Mouse (Mus musculus): ENCODE data around the gene Prg2. TPM values are rescaled to one million over a fixed set of nuclear protein-coding genes. Genes with fewer than 3 reads are reported as not detected.

Prg2 gene
- polyA plus RNA-seq, 1 experiment from 2014 or later: 0.48 TPM

DNA sequence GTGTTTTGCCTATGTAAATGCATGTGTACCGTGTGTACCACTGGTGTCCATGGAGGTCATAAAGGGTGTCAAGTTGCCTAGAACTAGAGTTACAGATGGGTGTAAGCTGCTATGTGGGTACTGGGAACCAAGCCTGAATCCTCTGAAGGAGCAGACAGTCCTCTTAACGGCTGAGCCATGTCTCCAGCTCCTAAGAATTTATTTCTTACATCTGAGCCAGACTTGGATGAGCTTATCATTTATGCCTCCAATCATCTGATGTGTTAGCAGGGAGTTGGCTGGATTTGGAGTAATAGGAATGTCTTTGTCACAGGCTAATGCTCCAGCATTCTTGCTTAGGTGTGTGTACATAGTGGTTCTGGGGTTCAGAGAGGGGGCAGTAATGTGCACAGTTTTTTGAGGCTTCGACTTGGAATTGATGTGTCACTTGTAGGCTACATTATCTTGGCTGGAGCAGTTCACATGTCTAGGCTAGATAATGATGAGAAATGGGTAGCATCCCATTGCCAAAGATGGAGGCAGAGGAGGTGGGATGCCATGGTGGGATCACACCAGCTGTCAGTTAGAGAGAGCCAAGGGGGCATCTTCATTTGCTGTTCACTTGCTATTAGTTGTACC lies 33.0 kb upstream of the Prg2 start:
- H3K4me3 ChIP-seq: no peak overlapping the region
- no peaks in the 10 kb centered on the region for H3K4me1 ChIP-seq (replicated peaks)
- H3K27ac ChIP-seq: no peak overlapping the region
- H3K27me3 ChIP-seq: no peaks in the 10 kb centered on the region
- no peak overlapping the region for H3K9ac ChIP-seq
- no peaks in the 10 kb centered on the region for H3K9me3 ChIP-seq
- WGBS: 86% methylated on average over 3 of the region's 3 CpGs
- no peaks in the 10 kb centered on the region for H3K36me3 ChIP-seq
- ATAC-seq (ENCODE audit: low FRiP score): no peak
- no peak overlapping the region for H3K4me2 ChIP-seq

- no peaks in the 10 kb centered on the region for H3K9me3 ChIP-seq
- H3K27ac ChIP-seq: no peak overlapping the region
- no peaks in the 10 kb centered on the region for H3K36me3 ChIP-seq
- no peak overlapping the region for H3K4me3 ChIP-seq
- no peak for ATAC-seq (ENCODE audit: low FRiP score)
- H3K9ac ChIP-seq: no peak overlapping the region
- no peaks in the 10 kb centered on the region for H3K4me1 ChIP-seq (replicated peaks)
- 88% methylated on average over 7 of the region's 7 CpGs for WGBS
- no peak overlapping the region for H3K4me2 ChIP-seq
- H3K27me3 ChIP-seq: no peaks in the 10 kb centered on the region
Measured at GRCm38 (mm10) chr2:84948252-84948651, 32.0 kb upstream of the Prg2 start.

- Histone ChIP-seq H3K4me3 (no peak overlapping the region), H3K4me1 (replicated peaks) (no peaks in the 10 kb centered on the region), H3K27ac (no peak overlapping the region), H3K36me3 (no peaks in the 10 kb centered on the region), H3K27me3 (no peaks in the 10 kb centered on the region), H3K4me2 (no peak overlapping the region), H3K9ac (no peak overlapping the region), H3K9me3 (no peaks in the 10 kb centered on the region)
- WGBS: 75% methylated on average over 2 of the region's 2 CpGs
- no peak for ATAC-seq (ENCODE audit: low FRiP score)
Measured at GRCm38 (mm10) chr2:84948721-84949120, 31.5 kb upstream of the Prg2 start.

DNA sequence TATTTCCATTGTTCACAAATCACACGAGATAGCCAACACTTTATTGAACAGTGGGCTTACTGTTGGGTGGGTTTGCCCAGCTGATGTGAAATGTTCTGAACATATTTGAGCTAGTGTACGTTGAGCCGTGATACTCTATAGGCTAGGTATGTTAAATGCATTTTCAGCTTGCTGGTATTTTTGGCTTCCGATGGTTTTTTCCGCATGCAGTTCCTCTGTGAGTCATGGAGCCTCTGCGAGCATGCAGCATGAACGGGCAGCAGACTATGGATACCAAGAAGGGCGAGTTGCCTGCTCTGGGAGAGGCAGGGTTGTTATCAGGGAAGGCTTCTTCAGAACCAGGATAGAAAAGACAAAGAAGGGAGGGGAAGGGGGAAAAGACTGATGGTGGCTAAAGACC lies 29.2 kb upstream of the Prg2 start:
- H3K4me3 ChIP-seq: no peak overlapping the region
- no peak for ATAC-seq (ENCODE audit: low FRiP score)
- no peak overlapping the region for H3K4me2 ChIP-seq
- no peaks in the 10 kb centered on the region for H3K36me3 ChIP-seq
- H3K9me3 ChIP-seq: no peaks in the 10 kb centered on the region
- no peaks in the 10 kb centered on the region for H3K27me3 ChIP-seq
- 92% methylated on average over 8 of the region's 8 CpGs for WGBS
- H3K4me1 ChIP-seq (replicated peaks): no peaks in the 10 kb centered on the region
- H3K9ac ChIP-seq: no peak overlapping the region
- no peak overlapping the region for H3K27ac ChIP-seq

DNA sequence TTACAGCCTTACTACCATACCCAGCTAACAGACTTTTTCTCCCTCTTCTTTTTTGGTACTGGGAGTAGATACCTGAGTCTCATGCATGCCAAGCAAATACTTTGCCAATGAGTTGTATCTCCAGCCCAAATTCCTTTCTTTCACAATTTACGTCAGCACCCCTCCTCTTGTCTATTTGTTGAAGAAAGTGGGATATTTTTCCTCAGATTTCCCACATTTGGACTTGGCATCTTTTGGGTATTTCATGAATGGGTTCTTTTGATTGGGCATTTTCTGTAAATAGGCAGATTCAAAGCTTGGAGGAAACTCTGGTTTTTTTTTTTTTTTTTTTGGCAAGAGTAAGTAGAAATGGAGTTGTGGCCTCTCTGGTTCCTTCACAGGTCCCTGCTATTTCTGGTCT lies 28.0 kb upstream of the Prg2 start:
- no peaks in the 10 kb centered on the region for H3K9me3 ChIP-seq
- no peak overlapping the region for H3K4me2 ChIP-seq
- H3K27ac ChIP-seq: no peak overlapping the region
- H3K4me1 ChIP-seq (replicated peaks): no peaks in the 10 kb centered on the region
- 98% methylated on average over 1 of the region's 1 CpGs for WGBS
- no peak for ATAC-seq (ENCODE audit: low FRiP score)
- no peak overlapping the region for H3K9ac ChIP-seq
- H3K27me3 ChIP-seq: no peaks in the 10 kb centered on the region
- no peak overlapping the region for H3K4me3 ChIP-seq
- H3K36me3 ChIP-seq: no peaks in the 10 kb centered on the region

- Histone ChIP-seq H3K27me3 (no peaks in the 10 kb centered on the region), H3K4me1 (replicated peaks) (no peaks in the 10 kb centered on the region), H3K36me3 (no peaks in the 10 kb centered on the region), H3K27ac (no peak overlapping the region), H3K9ac (no peak overlapping the region), H3K4me3 (no peak overlapping the region), H3K4me2 (no peak overlapping the region), H3K9me3 (no peaks in the 10 kb centered on the region)
- no peak for ATAC-seq (ENCODE audit: low FRiP score)
- WGBS: 82% methylated on average over 4 of the region's 4 CpGs
Measured at GRCm38 (mm10) chr2:84952693-84953092, 27.6 kb upstream of the Prg2 start.

GRCm38 (mm10) chr2:84955435-84955834 lies 24.8 kb upstream of the Prg2 start:
- no peak overlapping the region for H3K4me2 ChIP-seq
- no peak overlapping the region for H3K4me3 ChIP-seq
- no peaks in the 10 kb centered on the region for H3K36me3 ChIP-seq
- H3K9me3 ChIP-seq: no peaks in the 10 kb centered on the region
- 91% methylated on average over 9 of the region's 9 CpGs for WGBS
- no peak for ATAC-seq (ENCODE audit: low FRiP score)
- H3K4me1 ChIP-seq (replicated peaks): no peaks in the 10 kb centered on the region
- no peak overlapping the region for H3K27ac ChIP-seq
- no peaks in the 10 kb centered on the region for H3K27me3 ChIP-seq
- H3K9ac ChIP-seq: no peak overlapping the region

DNA sequence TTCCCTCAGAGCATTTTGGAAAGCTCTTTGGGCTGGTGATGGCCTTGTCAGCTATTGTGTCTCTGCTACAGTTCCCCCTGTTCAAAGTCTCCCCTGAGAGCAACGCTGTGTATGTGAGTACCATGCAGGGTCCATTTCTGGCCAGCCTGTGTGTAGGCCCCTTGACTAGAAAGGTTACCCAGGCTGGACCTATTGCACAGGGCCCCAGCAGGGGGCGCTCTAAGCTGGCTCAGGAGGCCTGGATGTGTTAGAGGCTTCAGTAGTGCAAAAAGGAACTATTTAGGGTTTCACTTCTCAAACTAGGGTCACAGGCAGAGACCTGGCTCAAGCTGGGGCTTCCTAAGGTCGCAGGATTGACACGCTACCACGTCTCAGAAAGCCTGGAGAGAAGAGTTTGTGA lies 24.0 kb upstream of the Prg2 start:
- 62% methylated on average over 5 of the region's 5 CpGs for WGBS
- H3K9ac ChIP-seq: no peak overlapping the region
- ATAC-seq (ENCODE audit: low FRiP score): no peak
- no peak overlapping the region for H3K4me3 ChIP-seq
- no peak overlapping the region for H3K27ac ChIP-seq
- no peaks in the 10 kb centered on the region for H3K4me1 ChIP-seq (replicated peaks)
- H3K4me2 ChIP-seq: no peak overlapping the region
- no peaks in the 10 kb centered on the region for H3K9me3 ChIP-seq
- no peaks in the 10 kb centered on the region for H3K27me3 ChIP-seq
- H3K36me3 ChIP-seq: no peaks in the 10 kb centered on the region

DNA sequence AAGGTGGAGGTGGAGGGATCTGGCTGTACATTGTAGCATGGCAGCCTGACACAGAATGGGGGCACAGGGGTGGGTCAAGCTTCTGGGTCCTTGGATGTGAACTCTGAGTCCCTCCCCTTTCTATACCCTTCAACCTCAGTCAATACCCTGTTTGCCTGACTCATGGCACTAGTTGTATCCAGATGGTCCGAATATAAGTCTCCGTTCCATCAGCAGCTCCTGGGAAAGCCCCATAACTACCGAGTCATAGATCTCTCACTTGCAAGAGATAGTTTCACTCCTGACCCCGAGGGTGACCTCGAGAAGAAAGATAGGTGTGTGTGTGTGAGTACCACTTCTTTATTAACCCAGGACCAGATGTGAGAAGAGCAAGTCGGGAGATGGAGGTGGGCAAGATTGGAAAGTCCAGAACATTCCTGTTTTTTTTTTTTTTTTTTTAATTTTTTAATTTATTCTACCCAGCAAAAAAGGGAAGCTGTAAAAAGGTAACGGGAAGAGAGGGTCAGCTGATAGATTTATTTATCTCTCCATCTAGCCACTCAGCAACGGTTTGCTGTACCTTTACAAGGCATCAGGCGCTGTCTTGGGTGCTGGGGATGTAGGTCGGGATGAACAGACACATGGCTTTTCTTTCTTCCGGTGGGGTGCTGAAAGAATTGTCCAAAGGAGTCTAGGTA lies 21.5 kb upstream of the Prg2 start:
- no peak for ATAC-seq (ENCODE audit: low FRiP score)
- Histone ChIP-seq H3K9me3 (no peaks in the 10 kb centered on the region), H3K4me2 (no peak overlapping the region), H3K27ac (no peak overlapping the region), H3K36me3 (no peaks in the 10 kb centered on the region), H3K4me1 (replicated peaks) (0 out of 2 replicates have a peak, but pooled peaks cover 3% of the 10 kb centered on the region), H3K4me3 (no peak overlapping the region), H3K9ac (no peak overlapping the region), H3K27me3 (no peaks in the 10 kb centered on the region)
- WGBS: 89% methylated on average over 11 of the region's 11 CpGs

DNA sequence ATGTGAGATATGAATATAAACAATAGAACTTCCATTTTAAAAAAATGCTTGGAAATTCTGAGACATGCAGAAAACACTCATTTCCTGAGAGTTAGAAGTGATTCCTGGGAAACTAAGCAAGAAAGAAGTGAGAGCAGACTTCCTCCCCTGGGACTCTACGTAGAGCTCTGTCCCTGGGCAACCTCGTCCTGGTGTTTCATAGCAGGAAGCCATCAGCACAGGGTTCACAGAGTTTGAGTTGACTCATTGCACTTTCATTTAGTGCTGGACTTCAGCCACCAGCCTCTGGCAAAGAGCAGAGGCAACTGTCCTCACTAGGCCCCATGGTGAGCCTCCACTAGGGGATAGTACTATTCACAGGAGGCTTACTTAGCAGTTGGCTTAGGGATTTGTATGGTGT lies 19.0 kb upstream of the Prg2 start:
- no peak overlapping the region for H3K4me3 ChIP-seq
- H3K9me3 ChIP-seq: no peaks in the 10 kb centered on the region
- H3K36me3 ChIP-seq: no peaks in the 10 kb centered on the region
- 0 out of 2 replicates have a peak, but pooled peaks cover 3% of the 10 kb centered on the region for H3K4me1 ChIP-seq (replicated peaks)
- H3K4me2 ChIP-seq: no peak overlapping the region
- no peaks in the 10 kb centered on the region for H3K27me3 ChIP-seq
- no peak overlapping the region for H3K27ac ChIP-seq
- H3K9ac ChIP-seq: no peak overlapping the region
- ATAC-seq (ENCODE audit: low FRiP score): no peak
- WGBS: 74% methylated on average over 2 of the region's 2 CpGs

GRCm38 (mm10) chr2:84961901-84962300 lies 18.4 kb upstream of the Prg2 start:
- ATAC-seq (ENCODE audit: low FRiP score): no peak
- Histone ChIP-seq H3K9ac (no peak overlapping the region), H3K27me3 (no peaks in the 10 kb centered on the region), H3K4me2 (no peak overlapping the region), H3K9me3 (no peaks in the 10 kb centered on the region), H3K4me3 (no peak overlapping the region), H3K4me1 (replicated peaks) (0 out of 2 replicates have a peak, but pooled peaks cover 3% of the 10 kb centered on the region), H3K36me3 (no peaks in the 10 kb centered on the region), H3K27ac (no peak overlapping the region)
- 69% methylated on average over 3 of the region's 3 CpGs for WGBS

GRCm38 (mm10) chr2:84962906-84963507 lies 17.3 kb upstream of the Prg2 start:
- no peak overlapping the region for H3K4me2 ChIP-seq
- no peak overlapping the region for H3K4me3 ChIP-seq
- H3K9ac ChIP-seq: no peak overlapping the region
- H3K9me3 ChIP-seq: no peaks in the 10 kb centered on the region
- no peaks in the 10 kb centered on the region for H3K36me3 ChIP-seq
- H3K27ac ChIP-seq: no peak overlapping the region
- 0 out of 2 replicates have a peak, but pooled peaks cover 3% of the 10 kb centered on the region for H3K4me1 ChIP-seq (replicated peaks)
- no peaks in the 10 kb centered on the region for H3K27me3 ChIP-seq
- WGBS: 24% methylated on average over 6 of the region's 6 CpGs
- ATAC-seq (ENCODE audit: low FRiP score): no peak
